Mouse (Mus musculus) hindbrain, embryonic 12.5 days (tissue): ENCODE data around the gene Itgb1bp1. TPM values are rescaled to one million over a fixed set of nuclear protein-coding genes. Genes with fewer than 3 reads are reported as not detected.

Experiments
- ATAC-seq: fragments of 200-750 bp; cut with Nextera tagmentation; 2 replicates; pipeline ENCODE4 v1.8.0; 2017; ENCODE audit warnings: moderate TSS enrichment; ENCODE audit not compliant: low FRiP score
- H3K27ac ChIP-seq: fragments of 300-500 bp; sonication (generic); 2 replicates; pipeline ENCODE4 v1.5.1; 2016; ENCODE audit warnings: mild to moderate bottlenecking
- H3K27me3 ChIP-seq: fragments of 300-500 bp; sonication (generic); 2 replicates; pipeline ENCODE4 v1.6.1; 2016; ENCODE audit warnings: mild to moderate bottlenecking
- H3K36me3 ChIP-seq: fragments of 300-500 bp; sonication (generic); 2 replicates; pipeline ENCODE4 v1.6.1; 2016; ENCODE audit warnings: mild to moderate bottlenecking
- H3K4me1 ChIP-seq: fragments of 300-500 bp; sonication (generic); 2 replicates; pipeline ENCODE4 v1.6.1; 2016
- H3K4me2 ChIP-seq: fragments of 300-500 bp; sonication (generic); replicated peaks from 2 replicates; pipeline ENCODE4 v1.6.1; 2016; ENCODE audit warnings: mild to moderate bottlenecking
- H3K4me3 ChIP-seq: fragments of 300-500 bp; sonication (generic); 2 replicates; pipeline ENCODE4 v1.5.1; 2016; ENCODE audit warnings: mild to moderate bottlenecking
- H3K9ac ChIP-seq: fragments of 300-500 bp; sonication (generic); 2 replicates; pipeline ENCODE4 v1.6.1; 2016; ENCODE audit warnings: mild to moderate bottlenecking, moderate library complexity
- H3K9me3 ChIP-seq: fragments of 300-500 bp; sonication (generic); replicated peaks from 2 replicates; pipeline ENCODE4 v1.6.1; 2016; ENCODE audit warnings: mild to moderate bottlenecking
- WGBS: fragments of 180-500 bp; shearing (Covaris S2); methylation state at CpG from one replicate; pipeline ENCODE4 v1.1.7; 2016; 5-methylcytosine and 5-hydroxymethylcytosine counted together
- polyA plus RNA-seq: library from polyadenylated mRNA; unstranded; fragments of >200 nt; fragmentation: Nextera tagmentation; extraction: Ambion mirVana; gene quantifications from 2 replicates; pipeline ENCODE4 v1.2.1, GENCODE M21; 2016

Gene Itgb1bp1
- polyA plus RNA-seq, 1 experiment from 2014 or later, result 39.6 TPM

DNA sequence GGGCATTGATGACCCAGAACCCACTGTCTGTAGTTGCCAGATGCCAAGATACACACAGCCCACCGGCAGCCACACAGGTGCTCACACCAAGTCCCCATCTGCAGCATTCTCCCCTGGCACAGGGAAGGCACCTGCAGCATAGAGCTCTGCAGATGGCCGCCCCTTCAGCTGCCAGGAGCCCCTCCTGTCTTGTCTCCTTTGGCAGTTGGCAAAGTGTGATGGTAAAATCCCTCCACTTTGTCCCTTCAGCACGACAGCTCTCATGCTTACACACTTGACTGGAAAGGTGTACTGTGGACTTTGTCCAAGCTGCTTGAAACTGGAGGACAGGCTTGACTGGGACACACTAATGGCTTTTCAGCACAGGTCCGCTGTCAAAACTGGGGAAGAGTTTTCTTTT lies 34.2 kb upstream of the Itgb1bp1 start:
- Histone ChIP-seq H3K27ac (no peak overlapping the region), H3K36me3 (peaks cover 30% of the 10 kb centered on the region), H3K27me3 (no peaks in the 10 kb centered on the region; the same call in 1 of the 2 replicates), H3K9ac (no peak overlapping the region), H3K4me2 (no peak overlapping the region), H3K4me3 (no peak overlapping the region), H3K4me1 (peaks cover 4% of the 10 kb centered on the region), H3K9me3 (no peaks in the 10 kb centered on the region)
- 92% methylated on average over 4 of the region's 4 CpGs for WGBS
- no peak for ATAC-seq

DNA sequence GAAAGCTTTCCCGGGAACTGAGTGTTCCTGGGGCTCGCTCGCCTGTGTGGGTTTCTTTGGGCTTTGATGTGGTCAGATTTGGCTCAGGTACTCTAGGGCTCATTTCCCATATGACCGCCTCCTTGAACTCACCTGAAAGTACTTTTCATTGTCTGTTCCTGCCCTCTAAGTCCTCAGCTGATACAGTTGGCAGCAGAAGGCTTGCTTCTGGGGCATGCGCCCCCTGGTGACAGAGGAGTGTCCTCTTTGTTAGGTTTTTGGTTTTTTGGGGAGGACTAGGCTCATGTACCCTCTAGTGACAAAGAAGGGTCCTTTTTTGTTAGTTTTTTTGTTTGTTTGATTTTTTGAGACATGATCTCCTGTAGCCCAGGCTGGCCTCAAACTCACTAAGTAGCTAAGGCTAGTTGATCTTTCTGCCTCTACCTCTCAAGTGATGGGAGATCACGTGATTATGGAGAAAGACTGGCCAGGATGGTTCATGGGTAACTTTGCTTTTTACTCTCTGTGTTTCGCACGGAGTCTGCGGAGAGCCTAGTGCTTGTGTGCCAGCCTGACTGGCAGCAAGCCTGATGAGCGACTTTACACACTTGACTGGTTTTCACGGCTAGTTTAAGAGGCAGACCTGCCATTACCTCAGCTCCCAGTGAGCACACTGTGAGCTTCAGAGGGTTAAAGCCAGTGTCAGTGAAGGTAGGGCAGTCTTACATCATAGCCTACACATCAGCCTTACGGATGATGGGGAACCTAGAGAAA lies 32.2 kb upstream of the Itgb1bp1 start:
- WGBS, result 78% methylated on average over 12 of the region's 12 CpGs
- Histone ChIP-seq H3K4me3 (no peak overlapping the region), H3K36me3 (peaks cover 36% of the 10 kb centered on the region), H3K9me3 (no peaks in the 10 kb centered on the region), H3K27ac (no peak overlapping the region), H3K27me3 (no peaks in the 10 kb centered on the region; the same call in 1 of the 2 replicates), H3K4me2 (no peak overlapping the region), H3K9ac (no peak overlapping the region), H3K4me1 (peaks cover 4% of the 10 kb centered on the region)
- no peak for ATAC-seq

DNA sequence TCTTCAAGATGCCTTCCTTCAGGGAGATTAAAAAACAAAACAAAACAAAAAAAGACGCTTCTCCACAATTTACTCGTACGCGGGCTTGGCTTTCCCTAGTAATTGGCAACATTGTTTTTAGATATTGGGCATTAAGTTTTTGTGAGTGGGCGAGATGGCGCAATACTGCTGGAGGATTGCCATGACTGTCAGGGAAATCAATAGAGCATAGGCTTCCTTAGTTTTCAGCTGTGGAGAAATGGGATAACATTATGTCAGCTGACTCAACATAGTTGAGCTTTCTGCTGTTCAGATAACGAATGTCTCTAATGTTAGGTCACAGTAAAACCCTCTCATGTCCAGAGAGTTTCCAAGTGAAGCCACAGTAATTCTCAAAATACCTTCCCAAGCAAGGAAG lies 30.8 kb upstream of the Itgb1bp1 start:
- ATAC-seq, result no peak
- Histone ChIP-seq H3K4me3 (peak overlapping the region; percentile 70), H3K27ac (no peak overlapping the region), H3K27me3 (no peaks in the 10 kb centered on the region; the same call in 1 of the 2 replicates), H3K9me3 (no peaks in the 10 kb centered on the region), H3K9ac (peak overlapping the region; percentile 79; the same call in 1 of the 2 replicates), H3K4me2 (peak overlapping the region; percentile 64), H3K36me3 (peaks cover 41% of the 10 kb centered on the region), H3K4me1 (peaks cover 4% of the 10 kb centered on the region)
- 49% methylated on average over 7 of the region's 7 CpGs for WGBS

- Histone ChIP-seq H3K27ac (peak within 1 kb of the TSS; percentile 67; the same call in 1 of the 2 replicates), H3K9me3 (no peaks in the 10 kb centered on the region), H3K4me1 (peaks cover 4% of the 10 kb centered on the region), H3K9ac (peak within 1 kb of the TSS; percentile 79), H3K27me3 (no peaks in the 10 kb centered on the region; the same call in 1 of the 2 replicates), H3K4me3 (peak within 1 kb of the TSS; percentile 70), H3K36me3 (peaks cover 45% of the 10 kb centered on the region), H3K4me2 (peak within 1 kb of the TSS; percentile 64)
- WGBS, result 2% methylated on average over 58 of the region's 59 CpGs
- ATAC-seq, result peak; percentile 91
Measured at GRCm38 (mm10) chr12:21315923-21316868, 30.1 kb upstream of the Itgb1bp1 start, which contains the start of gene Iah1. Iah1 (plus strand) TSS chr12:21316389.

DNA sequence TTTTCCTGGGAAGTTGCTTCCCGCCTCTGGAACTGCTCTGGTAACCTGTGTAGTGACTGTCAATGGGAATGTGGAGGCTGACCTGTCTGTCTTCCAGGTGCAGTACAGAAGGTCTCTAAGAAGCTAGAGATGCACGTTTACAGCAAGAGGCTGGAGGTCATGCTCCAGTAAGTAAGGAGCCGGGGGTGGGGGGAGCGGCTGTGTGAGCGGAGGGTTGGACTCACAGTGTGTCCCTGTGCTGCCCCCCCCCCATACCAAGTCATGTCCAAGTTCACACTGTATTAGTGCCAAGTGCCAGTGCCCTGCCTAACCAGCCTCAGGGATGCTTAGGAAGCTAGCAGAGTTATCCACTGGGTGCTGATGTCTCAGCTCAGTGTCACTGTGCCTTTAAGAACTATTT lies 26.1 kb upstream of the Itgb1bp1 start:
- peaks cover 3% of the 10 kb centered on the region for H3K4me1 ChIP-seq
- WGBS, result 97% methylated on average over 5 of the region's 5 CpGs
- peaks cover 76% of the 10 kb centered on the region for H3K36me3 ChIP-seq
- no peak for ATAC-seq
- H3K9me3 ChIP-seq, result no peaks in the 10 kb centered on the region
- no peak overlapping the region for H3K9ac ChIP-seq
- no peaks in the 10 kb centered on the region; the same call in 1 of the 2 replicates for H3K27me3 ChIP-seq
- H3K4me2 ChIP-seq, result no peak overlapping the region
- no peak overlapping the region for H3K4me3 ChIP-seq
- H3K27ac ChIP-seq, result no peak overlapping the region

- Histone ChIP-seq H3K27me3 (no peaks in the 10 kb centered on the region), H3K27ac (no peak overlapping the region), H3K4me3 (no peak overlapping the region), H3K36me3 (peaks cover 92% of the 10 kb centered on the region), H3K4me2 (no peak overlapping the region), H3K4me1 (no peaks in the 10 kb centered on the region), H3K9ac (no peak overlapping the region), H3K9me3 (no peaks in the 10 kb centered on the region)
- ATAC-seq, result no peak
- 87% methylated on average over 4 of the region's 4 CpGs for WGBS
Measured at GRCm38 (mm10) chr12:21306721-21307120, 20.6 kb upstream of the Itgb1bp1 start.

GRCm38 (mm10) chr12:21305741-21306140 lies 19.7 kb upstream of the Itgb1bp1 start:
- no peaks in the 10 kb centered on the region for H3K4me1 ChIP-seq
- 83% methylated on average over 4 of the region's 4 CpGs for WGBS
- no peak for ATAC-seq
- H3K27ac ChIP-seq, result no peak overlapping the region
- H3K4me2 ChIP-seq, result no peak overlapping the region
- H3K4me3 ChIP-seq, result no peak overlapping the region
- no peaks in the 10 kb centered on the region for H3K9me3 ChIP-seq
- no peaks in the 10 kb centered on the region for H3K27me3 ChIP-seq
- H3K36me3 ChIP-seq, result peaks cover 91% of the 10 kb centered on the region
- no peak overlapping the region for H3K9ac ChIP-seq

DNA sequence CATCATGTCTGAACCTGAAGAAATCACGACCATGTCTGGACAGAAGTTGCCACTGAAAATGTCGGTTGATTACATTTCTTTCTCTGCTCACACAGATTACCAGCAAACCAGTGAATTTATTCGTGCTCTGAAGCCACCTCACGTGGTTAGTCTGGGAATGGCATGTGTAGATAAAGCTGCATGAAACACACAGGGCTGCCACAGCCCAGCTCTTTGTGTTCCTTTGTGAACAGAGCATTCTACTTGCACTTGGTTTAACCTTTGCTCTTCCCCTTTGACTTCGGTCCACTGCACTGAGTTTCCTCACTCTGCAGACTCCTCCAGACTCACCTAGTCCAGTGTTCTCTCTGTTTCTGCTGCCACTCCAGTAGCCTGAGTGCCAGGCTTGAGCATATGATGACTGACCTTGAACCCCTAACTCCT lies 16.3 kb upstream of the Itgb1bp1 start:
- H3K36me3 ChIP-seq, result peaks cover 87% of the 10 kb centered on the region
- no peaks in the 10 kb centered on the region for H3K27me3 ChIP-seq
- H3K4me2 ChIP-seq, result no peak overlapping the region
- no peak for ATAC-seq
- no peak overlapping the region for H3K9ac ChIP-seq
- H3K4me3 ChIP-seq, result no peak overlapping the region
- H3K4me1 ChIP-seq, result no peaks in the 10 kb centered on the region
- H3K9me3 ChIP-seq, result no peaks in the 10 kb centered on the region
- no peak overlapping the region for H3K27ac ChIP-seq
- whole genome bisulfite sequencing, result 88% methylated on average over 5 of the region's 5 CpGs

DNA sequence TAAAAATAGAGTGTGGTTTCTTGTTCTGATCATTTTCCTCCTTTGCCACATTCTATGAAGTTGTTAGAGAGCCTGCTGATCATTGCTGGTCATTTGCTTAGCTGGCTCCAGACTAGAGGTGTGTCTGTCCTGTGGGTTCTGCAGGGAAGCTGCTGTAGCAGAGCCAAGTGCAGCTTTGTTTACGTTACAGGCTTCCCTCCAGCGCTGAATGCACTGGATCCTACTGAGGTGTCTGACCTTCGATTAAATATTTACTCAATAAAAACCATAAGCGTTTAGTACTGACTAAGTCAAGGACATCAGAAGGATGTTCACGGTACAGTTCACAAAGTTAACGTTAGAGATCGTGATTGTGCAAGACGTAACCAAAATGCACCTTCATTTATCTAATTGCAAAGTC lies 15.8 kb upstream of the Itgb1bp1 start:
- whole genome bisulfite sequencing, result 93% methylated on average over 8 of the region's 8 CpGs

GRCm38 (mm10) chr12:21301324-21301723 lies 15.2 kb upstream of the Itgb1bp1 start:
- no peaks in the 10 kb centered on the region for H3K4me1 ChIP-seq
- no peak for ATAC-seq
- H3K27me3 ChIP-seq, result no peaks in the 10 kb centered on the region
- H3K9ac ChIP-seq, result no peak overlapping the region
- no peak overlapping the region for H3K27ac ChIP-seq
- H3K4me2 ChIP-seq, result no peak overlapping the region
- H3K9me3 ChIP-seq, result no peaks in the 10 kb centered on the region
- H3K36me3 ChIP-seq, result peaks cover 88% of the 10 kb centered on the region
- 97% methylated on average over 7 of the region's 7 CpGs for WGBS
- H3K4me3 ChIP-seq, result no peak overlapping the region

More for the DNA sequence above, 15.8 kb upstream of the Itgb1bp1 start:
- ATAC-seq, result no peak
- Histone ChIP-seq H3K4me1 (no peaks in the 10 kb centered on the region), H3K27ac (no peak overlapping the region), H3K27me3 (no peaks in the 10 kb centered on the region), H3K4me2 (no peak overlapping the region), H3K9me3 (no peaks in the 10 kb centered on the region), H3K9ac (no peak overlapping the region), H3K36me3 (peaks cover 88% of the 10 kb centered on the region), H3K4me3 (no peak overlapping the region)

DNA sequence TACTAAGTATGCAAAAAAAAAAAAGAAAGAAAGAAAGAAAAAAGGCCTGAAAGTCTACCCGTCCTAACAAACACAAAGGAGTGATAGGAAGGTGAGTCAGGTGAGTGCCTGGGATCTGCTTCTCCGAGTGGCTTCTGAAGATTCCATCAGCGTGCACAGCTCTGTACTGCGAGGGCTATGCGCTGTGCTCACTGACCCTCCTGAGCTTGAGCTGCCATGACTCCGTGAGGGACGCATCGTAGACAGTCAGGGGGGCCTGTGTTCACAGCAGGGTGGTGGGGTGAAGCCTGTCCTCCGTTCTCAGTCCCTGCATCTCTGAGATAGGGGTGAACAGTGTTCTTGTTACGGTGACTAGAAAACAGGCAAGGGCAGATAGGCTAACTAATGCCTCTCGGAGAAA lies 12.8 kb upstream of the Itgb1bp1 start:
- 96% methylated on average over 11 of the region's 11 CpGs for WGBS
- Histone ChIP-seq H3K4me1 (no peaks in the 10 kb centered on the region), H3K27ac (no peak overlapping the region), H3K4me3 (no peak overlapping the region), H3K9ac (no peak overlapping the region), H3K9me3 (no peaks in the 10 kb centered on the region), H3K36me3 (peaks cover 90% of the 10 kb centered on the region), H3K4me2 (no peak overlapping the region), H3K27me3 (no peaks in the 10 kb centered on the region)
- ATAC-seq, result no peak

- Histone ChIP-seq H3K9ac (no peak overlapping the region), H3K27ac (no peak overlapping the region), H3K4me1 (peaks cover 19% of the 10 kb centered on the region), H3K27me3 (no peaks in the 10 kb centered on the region), H3K36me3 (peaks cover 43% of the 10 kb centered on the region), H3K4me2 (no peak overlapping the region), H3K4me3 (no peak overlapping the region), H3K9me3 (no peaks in the 10 kb centered on the region)
- WGBS, result 86% methylated on average over 6 of the region's 6 CpGs
- ATAC-seq, result no peak
Measured at GRCm38 (mm10) chr12:21289651-21290050, 3.6 kb upstream of the Itgb1bp1 start.
